ENCODE assay signal across 21 mouse cellular contexts in the genomic region with DNA sequence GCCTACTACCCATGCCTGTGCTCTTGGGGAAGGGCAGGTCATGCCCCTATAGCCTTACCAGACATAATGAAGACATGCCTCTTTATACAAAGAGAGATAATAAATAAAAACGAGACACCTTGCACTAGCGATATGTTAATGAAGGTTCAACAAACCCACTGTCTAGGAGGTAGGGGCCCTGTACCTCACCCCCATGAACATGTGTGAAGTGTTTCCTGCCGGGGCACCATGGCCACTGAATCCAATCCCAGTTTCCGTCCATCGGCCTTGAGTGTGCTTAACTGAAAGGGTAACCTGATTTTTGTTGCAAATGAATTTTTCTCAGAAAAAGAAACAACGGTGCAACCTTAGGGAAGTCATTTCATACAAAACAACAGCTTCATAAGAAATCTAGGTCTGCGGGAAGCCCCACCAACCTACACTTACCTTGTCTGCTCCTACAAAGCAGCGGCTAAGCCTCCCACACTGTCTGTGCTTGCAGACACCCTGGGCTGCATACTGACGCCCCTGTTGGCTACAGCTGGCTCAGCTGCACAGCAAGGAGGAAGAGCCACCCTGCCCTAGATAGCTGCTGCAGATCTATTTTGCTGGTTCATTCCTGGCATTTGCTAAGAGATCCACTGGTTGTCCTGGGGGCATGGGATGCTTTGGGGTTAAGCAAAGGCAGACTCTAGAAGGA.
DNase-seq lines count a peak whose midpoint lies in the region; ATAC-seq lines count a peak whose summit lies in the region.
"Had no signal": no experiment of that assay in that cellular context is flagged by ENCODE, and none has a peak within 500 bp of the region (broad histone marks: within the 10 kb centered on the region; RNA-seq: fewer than 3 reads in every experiment).

No protein-coding gene starts in this region.

- H3K9me3 ChIP-seq in forebrain, embryonic 13.5 days (replicated peaks) = no peaks in the 10 kb centered on the region
- H3K9me3 ChIP-seq in heart, embryonic 10.5 days = no peaks in the 10 kb centered on the region
- H3K9me3 ChIP-seq: forebrain, embryonic 12.5 days; heart, embryonic 13.5 days; hindbrain, embryonic 15.5 days; neural tube, embryonic 12.5 days had no signal

- H3K4me1 ChIP-seq in forebrain, embryonic 13.5 days = no peaks in the 10 kb centered on the region
- 0 out of 2 replicates have a peak, but pooled peaks cover 5% of the 10 kb centered on the region for H3K4me1 ChIP-seq in heart, embryonic 10.5 days
- H3K4me1 ChIP-seq: forebrain, embryonic 12.5 days; heart, embryonic 13.5 days; neural tube, embryonic 12.5 days had no signal

- H3K4me3 ChIP-seq in forebrain, embryonic 13.5 days = no peak overlapping the region
- no peak overlapping the region for H3K4me3 ChIP-seq in heart, embryonic 10.5 days
- H3K4me3 ChIP-seq: forebrain, embryonic 12.5 days; heart, embryonic 13.5 days; hindbrain, embryonic 15.5 days; neural tube, embryonic 12.5 days had no signal

- no peak overlapping the region for H3K4me2 ChIP-seq in forebrain, embryonic 13.5 days
- H3K4me2 ChIP-seq: forebrain, embryonic 12.5 days; heart, embryonic 13.5 days; hindbrain, embryonic 15.5 days; neural tube, embryonic 12.5 days had no signal

- H3K36me3 ChIP-seq in forebrain, embryonic 13.5 days (ENCODE audit: poor library complexity, severe bottlenecking) = no peaks in the 10 kb centered on the region
- no peaks in the 10 kb centered on the region for H3K36me3 ChIP-seq in heart, embryonic 10.5 days
- H3K36me3 ChIP-seq: forebrain, embryonic 12.5 days; heart, embryonic 13.5 days; hindbrain, embryonic 15.5 days; neural tube, embryonic 12.5 days had no signal

- no peak for DNase-seq in frontal cortex, postnatal 10 days (ENCODE audit: low spot score in 2 of 2)
- DNase-seq in right cerebral cortex, adult 18-20 months = peak; percentile 32
- no peak for DNase-seq in right cerebral cortex, postnatal 4 days
- peak; percentile 78 for DNase-seq in thymus, postnatal 0 days (ENCODE audit: low spot score)
- DNase-seq in heart, embryonic 10.5 days (ENCODE audit: low spot score) = no peak
- DNase-seq: adrenal gland, postnatal 25 days; cerebellum, postnatal 10 days; heart, postnatal 36 days; kidney, adult 18-20 months; kidney, postnatal 25 days; liver; lung, adult 2 months; right cerebral cortex, postnatal 14 days had no signal

- ATAC-seq in frontal cortex, adult (ENCODE audit: low TSS enrichment) = peak; percentile 78
- no peak for ATAC-seq in forebrain, embryonic 13.5 days
- ATAC-seq in erythroid progenitor cell, adult 5-6 weeks (replicated peaks; ENCODE audit: low FRiP score, poor library complexity, severe bottlenecking) = no peak

- H3K9ac ChIP-seq in forebrain, embryonic 13.5 days = no peak overlapping the region
- H3K9ac ChIP-seq: forebrain, embryonic 12.5 days; heart, embryonic 13.5 days; hindbrain, embryonic 15.5 days; neural tube, embryonic 12.5 days had no signal

- no peak overlapping the region for H3K27ac ChIP-seq in forebrain, embryonic 13.5 days
- H3K27ac ChIP-seq in heart, embryonic 10.5 days = no peak overlapping the region
- H3K27ac ChIP-seq: forebrain, embryonic 12.5 days; heart, embryonic 13.5 days; hindbrain, embryonic 15.5 days; neural tube, embryonic 12.5 days; stomach, postnatal 0 days had no signal

- WGBS in forebrain, embryonic 13.5 days = 86% methylated on average over 9 of the region's 9 CpGs
- 76% methylated on average over 9 of the region's 9 CpGs for WGBS in heart, embryonic 10.5 days

- no peaks in the 10 kb centered on the region for H3K27me3 ChIP-seq in forebrain, embryonic 13.5 days
- no peaks in the 10 kb centered on the region for H3K27me3 ChIP-seq in heart, embryonic 10.5 days (ENCODE audit: insufficient read depth, poor library complexity, severe bottlenecking)
- H3K27me3 ChIP-seq: forebrain, embryonic 12.5 days; heart, embryonic 13.5 days; hindbrain, embryonic 15.5 days; neural tube, embryonic 12.5 days had no signal

Comparison
In these comparisons a context has a peak if more than half of its experiments do, and no peak if none do; other contexts are left out.
1. DNase-seq: peak in right cerebral cortex, adult 18-20 months (single experiment) and thymus, postnatal 0 days (single experiment); none in frontal cortex, postnatal 10 days (0 of 2), right cerebral cortex, postnatal 4 days (single experiment) and heart, embryonic 10.5 days (single experiment).